17 mouse cellular contexts compared by ENCODE assay signal in genomic region chr6:116331396-116331795, GRCm38 (mm10). TPM values are rescaled to one million over a fixed set of nuclear protein-coding genes. Genes with fewer than 3 reads are reported as not detected.
DNase-seq lines count a peak whose midpoint lies in the region; ATAC-seq and TF ChIP-seq lines count a peak whose summit lies in the region.
"Had no signal": no experiment of that assay in that cellular context is flagged by ENCODE, and none has a peak within 500 bp of the region (broad histone marks: within the 10 kb centered on the region; RNA-seq: fewer than 3 reads in every experiment).

No protein-coding gene starts in this region.

- H3K9ac ChIP-seq in kidney, embryonic 16.5 days (replicated peaks; ENCODE audit: low read length) = no peak overlapping the region
- H3K9ac ChIP-seq in lung, postnatal 0 days (replicated peaks; ENCODE audit: low read depth) = no peak overlapping the region
- H3K9ac ChIP-seq: embryonic facial prominence, embryonic 12.5 days; hindbrain, embryonic 15.5 days; limb, embryonic 12.5 days; midbrain, embryonic 15.5 days had no signal

- no peak for TF ChIP-seq EP300 in lung, postnatal 0 days (IDR thresholded peaks at IDR 0.05)

- WGBS in kidney, embryonic 16.5 days = 100% methylated on average over 2 of the region's 2 CpGs
- 79% methylated on average over 2 of the region's 2 CpGs for WGBS in lung, postnatal 0 days

- no peaks in the 10 kb centered on the region for H3K9me3 ChIP-seq in kidney, embryonic 16.5 days (ENCODE audit: low read length)
- no peaks in the 10 kb centered on the region for H3K9me3 ChIP-seq in lung, postnatal 0 days (ENCODE audit: low read length)
- H3K9me3 ChIP-seq: embryonic facial prominence, embryonic 12.5 days; hindbrain, embryonic 15.5 days; limb, embryonic 12.5 days; midbrain, embryonic 15.5 days had no signal

- TF ChIP-seq CTCF in lung, postnatal 0 days (IDR thresholded peaks at IDR 0.05) = no peak

- no peaks in the 10 kb centered on the region for H3K4me1 ChIP-seq in kidney, embryonic 16.5 days (ENCODE audit: insufficient read depth, low read length)
- no peaks in the 10 kb centered on the region for H3K4me1 ChIP-seq in lung, postnatal 0 days (ENCODE audit: insufficient read depth, low read depth, low read length)
- H3K4me1 ChIP-seq: embryonic facial prominence, embryonic 12.5 days; hindbrain, embryonic 15.5 days; limb, embryonic 12.5 days; midbrain, embryonic 15.5 days had no signal

- H3K36me3 ChIP-seq in kidney, embryonic 16.5 days (ENCODE audit: insufficient read depth, low read length) = no peaks in the 10 kb centered on the region
- H3K36me3 ChIP-seq in lung, postnatal 0 days (ENCODE audit: insufficient read depth, low read length) = no peaks in the 10 kb centered on the region
- H3K36me3 ChIP-seq: embryonic facial prominence, embryonic 12.5 days; hindbrain, embryonic 15.5 days; limb, embryonic 12.5 days; midbrain, embryonic 15.5 days had no signal

- DNase-seq in adrenal gland, adult 2 months = peak; percentile 19
- DNase-seq in adrenal gland, adult (ENCODE audit: inconsistent age in 2 of 2, low spot score in 1 of 2) = no peak
- peak; percentile 16 for DNase-seq in kidney, adult 11 months
- DNase-seq in lung, postnatal 36 days = peak; percentile 15
- DNase-seq in lung, postnatal 0 days (ENCODE audit: low spot score) = no peak
- peak; percentile 8 for DNase-seq in urinary bladder, postnatal 25 days (ENCODE audit: low spot score)
- no peak for DNase-seq in left cerebral cortex, adult 9 months (ENCODE audit: low spot score in 2 of 2)
- DNase-seq: gastrocnemius, postnatal 14 days; heart, postnatal 10 days; thymus, postnatal 25 days had no signal

- ATAC-seq in kidney, embryonic 16.5 days (ENCODE audit: low FRiP score, low TSS enrichment) = no peak
- no peak for ATAC-seq in lung, postnatal 0 days
- ATAC-seq: midbrain, embryonic 15.5 days had no signal

- no peak overlapping the region for H3K4me3 ChIP-seq in kidney, embryonic 16.5 days (ENCODE audit: low read length)
- no peak overlapping the region for H3K4me3 ChIP-seq in lung, postnatal 0 days (ENCODE audit: low read depth, low read length)
- H3K4me3 ChIP-seq: embryonic facial prominence, embryonic 12.5 days; hindbrain, embryonic 15.5 days; limb, embryonic 12.5 days; midbrain, embryonic 15.5 days had no signal

- no peak overlapping the region for H3K27ac ChIP-seq in kidney, embryonic 16.5 days (ENCODE audit: low read length)
- no peak overlapping the region for H3K27ac ChIP-seq in lung, postnatal 0 days (ENCODE audit: low read length)
- H3K27ac ChIP-seq: embryonic facial prominence, embryonic 12.5 days; hindbrain, embryonic 15.5 days; kidney, postnatal 0 days; limb, embryonic 12.5 days; midbrain, embryonic 15.5 days; stomach, postnatal 0 days had no signal

- 0 out of 2 replicates have a peak, but pooled peaks cover 3% of the 10 kb centered on the region for H3K27me3 ChIP-seq in kidney, embryonic 16.5 days (ENCODE audit: insufficient read depth, low read length)
- no peaks in the 10 kb centered on the region for H3K27me3 ChIP-seq in lung, postnatal 0 days (replicated peaks; ENCODE audit: insufficient read depth, low read length)
- H3K27me3 ChIP-seq: embryonic facial prominence, embryonic 12.5 days; hindbrain, embryonic 15.5 days; limb, embryonic 12.5 days; midbrain, embryonic 15.5 days had no signal

- no peak overlapping the region for H3K4me2 ChIP-seq in kidney, embryonic 16.5 days (replicated peaks; ENCODE audit: low read depth, low read length)
- no peak overlapping the region for H3K4me2 ChIP-seq in lung, postnatal 0 days (replicated peaks; ENCODE audit: low read depth, low read length)
- H3K4me2 ChIP-seq: embryonic facial prominence, embryonic 12.5 days; hindbrain, embryonic 15.5 days; limb, embryonic 12.5 days; midbrain, embryonic 15.5 days had no signal

RNA-seq across cellular contexts. Expression of gene March8, which starts 6.4 kb away (rescaled TPM):
- total RNA-seq in adrenal gland, adult 2 months (2021) = 10 to 100 TPM; 52.9 to 69.4 TPM
- 81.0 and 98.0 TPM in 2 replicates for polyA plus RNA-seq in adrenal gland, adult 2 months (2012; rRNA removed)
- polyA plus RNA-seq in kidney, embryonic 16.5 days (2015; fragmentation: Nextera tagmentation; extraction: Ambion mirVana) = 40.9 and 42.9 TPM in 2 replicates
- polyA plus RNA-seq in lung, postnatal 0 days (2015; fragmentation: Nextera tagmentation; extraction: Ambion mirVana) = 26.4 and 29.0 TPM in 2 replicates

Comparison
In these comparisons a context has a peak if more than half of its experiments do, and no peak if none do; other contexts are left out.
1. DNase-seq: peak in adrenal gland, adult 2 months (single experiment), kidney, adult 11 months (single experiment), lung, postnatal 36 days (single experiment) and urinary bladder, postnatal 25 days (single experiment); none in adrenal gland, adult (0 of 2), lung, postnatal 0 days (single experiment) and left cerebral cortex, adult 9 months (0 of 2).